Mouse (Mus musculus) intestine, postnatal 0 days (tissue): ENCODE measurements around the gene Glg1. TPM values are rescaled to one million over a fixed set of nuclear protein-coding genes. Genes with fewer than 3 reads are reported as not detected.

Source experiments
- ATAC-seq: fragments of 200-750 bp; cut with Nextera tagmentation; 2 replicates; pipeline ENCODE4 v1.8.0; 2017; ENCODE audit warnings: mild to moderate bottlenecking, moderate TSS enrichment, moderate library complexity
- H3K27ac ChIP-seq: fragments of 300-500 bp; sonication (generic); 2 replicates; pipeline ENCODE4 v1.5.1; 2014; ENCODE audit warnings: mild to moderate bottlenecking, low read depth, low read length, moderate library complexity
- H3K27me3 ChIP-seq: fragments of 300-500 bp; sonication (generic); replicated peaks from 2 replicates; pipeline ENCODE4 v1.6.1; 2014; ENCODE audit warnings: low read length, mixed read lengths; ENCODE audit not compliant: control insufficient read depth, insufficient read depth
- H3K36me3 ChIP-seq: fragments of 300-500 bp; sonication (generic); 2 replicates; pipeline ENCODE4 v1.6.1; 2014; ENCODE audit warnings: mild to moderate bottlenecking, moderate library complexity; ENCODE audit not compliant: control insufficient read depth, insufficient read depth
- H3K4me1 ChIP-seq: fragments of 300-500 bp; sonication (generic); replicated peaks from 2 replicates; pipeline ENCODE4 v1.6.1; 2014; ENCODE audit warnings: antibody characterized with exemption, low read length, mixed read lengths; ENCODE audit not compliant: control insufficient read depth, insufficient read depth
- H3K4me2 ChIP-seq: fragments of 300-500 bp; sonication (generic); replicated peaks from 2 replicates; pipeline ENCODE4 v1.6.1; 2014; ENCODE audit warnings: low read depth, mild to moderate bottlenecking, moderate library complexity
- H3K4me3 ChIP-seq: fragments of 300-500 bp; sonication (generic); 2 replicates; pipeline ENCODE4 v1.5.1; 2014; ENCODE audit warnings: low read depth, low read length
- H3K9ac ChIP-seq: fragments of 300-500 bp; sonication (generic); 2 replicates; pipeline ENCODE4 v1.6.1; 2014; ENCODE audit warnings: mild to moderate bottlenecking, low read depth, low read length
- H3K9me3 ChIP-seq: fragments of 300-500 bp; sonication (generic); 2 replicates; pipeline ENCODE4 v1.6.1; 2016; ENCODE audit warnings: mixed run types; ENCODE audit not compliant: control insufficient read depth
- CTCF ChIP-seq: sonication (generic); IDR thresholded peaks from 2 replicates; pipeline ENCODE4 v1.5.1; 2016; ENCODE audit warnings: low read depth, mild to moderate bottlenecking, control low read depth, antibody characterized with exemption, moderate library complexity
- WGBS: fragments of 180-500 bp; shearing (Covaris S2); extraction: QIAGEN DNeasy Blood & Tissue Kit; methylation state at CpG from one replicate; pipeline ENCODE4 v1.1.7; 2014; 5-methylcytosine and 5-hydroxymethylcytosine counted together
- polyA plus RNA-seq: library from polyadenylated mRNA; unstranded; fragments of >200 nt; fragmentation: Nextera tagmentation; extraction: Ambion mirVana; gene quantifications from 2 replicates; pipeline ENCODE4 v1.2.1, GENCODE M21; 2015

Glg1 gene
- polyA plus RNA-seq, 1 experiment from 2014 or later: 26.5 TPM

GRCm38 (mm10) chr8:111237301-111237700 is 21.7 kb downstream of the Glg1 start:
- WGBS: 85% methylated on average over 3 of the region's 3 CpGs
- Histone ChIP-seq H3K9ac (no peak overlapping the region), H3K4me3 (no peak overlapping the region), H3K27ac (no peak overlapping the region), H3K27me3 (no peaks in the 10 kb centered on the region), H3K4me2 (no peak overlapping the region), H3K36me3 (no peaks in the 10 kb centered on the region), H3K9me3 (no peaks in the 10 kb centered on the region), H3K4me1 (no peaks in the 10 kb centered on the region)
- TF ChIP-seq CTCF: no peak
- ATAC-seq: no peak

- TF ChIP-seq CTCF: no peak
- H3K27ac ChIP-seq: no peak overlapping the region
- ATAC-seq: no peak
- no peaks in the 10 kb centered on the region for H3K4me1 ChIP-seq
- 91% methylated on average over 2 of the region's 2 CpGs for WGBS
- H3K4me3 ChIP-seq: no peak overlapping the region
- H3K9me3 ChIP-seq: no peaks in the 10 kb centered on the region
- H3K4me2 ChIP-seq: no peak overlapping the region
- H3K9ac ChIP-seq: no peak overlapping the region
- no peaks in the 10 kb centered on the region for H3K27me3 ChIP-seq
- no peaks in the 10 kb centered on the region for H3K36me3 ChIP-seq
Observed at GRCm38 (mm10) chr8:111233730-111234129, 25.3 kb downstream of the Glg1 start.

GRCm38 (mm10) chr8:111224153-111224552 is 34.9 kb downstream of the Glg1 start:
- no peaks in the 10 kb centered on the region for H3K9me3 ChIP-seq
- H3K4me1 ChIP-seq: no peaks in the 10 kb centered on the region
- no peak overlapping the region for H3K4me3 ChIP-seq
- no peak for TF ChIP-seq CTCF
- H3K9ac ChIP-seq: no peak overlapping the region
- no peaks in the 10 kb centered on the region for H3K27me3 ChIP-seq
- H3K36me3 ChIP-seq: no peaks in the 10 kb centered on the region; the same call in 1 of the 2 replicates
- no peak for ATAC-seq
- WGBS: 58% methylated on average over 5 of the region's 5 CpGs
- no peak overlapping the region for H3K27ac ChIP-seq
- H3K4me2 ChIP-seq: no peak overlapping the region

GRCm38 (mm10) chr8:111218107-111218506 is 40.9 kb downstream of the Glg1 start:
- Histone ChIP-seq H3K4me2 (no peak overlapping the region), H3K9me3 (no peaks in the 10 kb centered on the region), H3K36me3 (no peaks in the 10 kb centered on the region; the same call in 1 of the 2 replicates), H3K9ac (no peak overlapping the region), H3K4me1 (no peaks in the 10 kb centered on the region), H3K27ac (no peak overlapping the region), H3K4me3 (no peak overlapping the region), H3K27me3 (no peaks in the 10 kb centered on the region)
- ATAC-seq: no peak
- 67% methylated on average over 3 of the region's 3 CpGs for WGBS
- TF ChIP-seq CTCF: no peak

GRCm38 (mm10) chr8:111213406-111213805 is 45.6 kb downstream of the Glg1 start:
- H3K9me3 ChIP-seq: no peaks in the 10 kb centered on the region
- no peak overlapping the region for H3K27ac ChIP-seq
- no peak for TF ChIP-seq CTCF
- H3K4me1 ChIP-seq: no peaks in the 10 kb centered on the region
- H3K4me2 ChIP-seq: no peak overlapping the region
- no peak for ATAC-seq
- H3K36me3 ChIP-seq: no peaks in the 10 kb centered on the region
- WGBS: 81% methylated on average over 5 of the region's 5 CpGs
- H3K27me3 ChIP-seq: no peaks in the 10 kb centered on the region
- no peak overlapping the region for H3K4me3 ChIP-seq
- H3K9ac ChIP-seq: no peak overlapping the region

GRCm38 (mm10) chr8:111211180-111211579 is 47.8 kb downstream of the Glg1 start:
- no peak overlapping the region for H3K4me2 ChIP-seq
- H3K9ac ChIP-seq: no peak overlapping the region
- H3K36me3 ChIP-seq: no peaks in the 10 kb centered on the region
- WGBS: 78% methylated on average over 2 of the region's 2 CpGs
- no peak for ATAC-seq
- no peak for TF ChIP-seq CTCF
- no peaks in the 10 kb centered on the region for H3K27me3 ChIP-seq
- H3K27ac ChIP-seq: no peak overlapping the region
- no peaks in the 10 kb centered on the region for H3K9me3 ChIP-seq
- no peak overlapping the region for H3K4me3 ChIP-seq
- H3K4me1 ChIP-seq: no peaks in the 10 kb centered on the region

GRCm38 (mm10) chr8:111209874-111210273 is 49.1 kb downstream of the Glg1 start:
- no peaks in the 10 kb centered on the region for H3K36me3 ChIP-seq
- no peak overlapping the region for H3K4me3 ChIP-seq
- H3K9me3 ChIP-seq: no peaks in the 10 kb centered on the region
- ATAC-seq: no peak
- no peak overlapping the region for H3K27ac ChIP-seq
- no peak for TF ChIP-seq CTCF
- no peak overlapping the region for H3K4me2 ChIP-seq
- no peak overlapping the region for H3K9ac ChIP-seq
- no peaks in the 10 kb centered on the region for H3K4me1 ChIP-seq
- no peaks in the 10 kb centered on the region for H3K27me3 ChIP-seq
